Mouse (Mus musculus): ENCODE measurements at regions not wholly inside any gene's neighbourhood (a gene's known extent, or its start where the extent isn't known, plus 50 kb on each side); places are given as distances from the start of the nearest gene placed in this dataset.

GRCm38 (mm10) chr17:4806051-4806450 is 188.1 kb upstream of the Arid1b start:
- no peak for DNase-seq (ENCODE audit: low spot score)

- DNase-seq (ENCODE audit: low spot score), result no peak
Measured at GRCm38 (mm10) chr17:4808926-4809325, 185.2 kb upstream of the Arid1b start.

- no peak for DNase-seq (ENCODE audit: low spot score)
Measured at GRCm38 (mm10) chr17:4813232-4813631, 180.9 kb upstream of the Arid1b start.

GRCm38 (mm10) chr17:4813666-4814065 is 180.5 kb upstream of the Arid1b start:
- no peak for DNase-seq (ENCODE audit: low spot score)

- DNase-seq (ENCODE audit: low spot score), result no peak
Measured at GRCm38 (mm10) chr17:4825221-4825895, 168.8 kb upstream of the Arid1b start.

- peak; percentile 81 for DNase-seq (ENCODE audit: low spot score)
Measured at GRCm38 (mm10) chr17:4834065-4834464, 160.1 kb upstream of the Arid1b start.

GRCm38 (mm10) chr17:4834571-4834970 is 159.6 kb upstream of the Arid1b start:
- DNase-seq (ENCODE audit: low spot score), result peak; percentile 59

- peak; percentile 41 for DNase-seq (ENCODE audit: low spot score)
Measured at GRCm38 (mm10) chr17:4835065-4835705, 158.9 kb upstream of the Arid1b start.

- DNase-seq (ENCODE audit: low spot score), result no peak
Measured at GRCm38 (mm10) chr17:4840123-4840522, 154.0 kb upstream of the Arid1b start.

GRCm38 (mm10) chr17:4858304-4858703 is 135.8 kb upstream of the Arid1b start:
- DNase-seq (ENCODE audit: low spot score), result no peak

GRCm38 (mm10) chr17:4864901-4865300 is 129.2 kb upstream of the Arid1b start:
- DNase-seq (ENCODE audit: low spot score), result no peak

- no peak for DNase-seq (ENCODE audit: low spot score)
Measured at GRCm38 (mm10) chr17:4865621-4866020, 128.5 kb upstream of the Arid1b start.

- DNase-seq (ENCODE audit: low spot score), result no peak
Measured at GRCm38 (mm10) chr17:4866026-4866896, 127.9 kb upstream of the Arid1b start.

- DNase-seq (ENCODE audit: low spot score), result no peak
Measured at GRCm38 (mm10) chr17:4867083-4867482, 127.0 kb upstream of the Arid1b start.

- DNase-seq (ENCODE audit: low spot score), result no peak
Measured at GRCm38 (mm10) chr17:4867754-4868445, 126.2 kb upstream of the Arid1b start.

GRCm38 (mm10) chr17:4868446-4868825 is 125.7 kb upstream of the Arid1b start:
- no peak for DNase-seq (ENCODE audit: low spot score)

GRCm38 (mm10) chr17:4868861-4869260 is 125.3 kb upstream of the Arid1b start:
- no peak for DNase-seq (ENCODE audit: low spot score)

- DNase-seq (ENCODE audit: low spot score), result no peak
Measured at GRCm38 (mm10) chr17:4871267-4871666, 122.9 kb upstream of the Arid1b start.

- DNase-seq (ENCODE audit: low spot score), result no peak
Measured at GRCm38 (mm10) chr17:4874459-4874858, 119.7 kb upstream of the Arid1b start.

GRCm38 (mm10) chr17:4875086-4876046 is 118.8 kb upstream of the Arid1b start:
- DNase-seq (ENCODE audit: low spot score), result no peak

GRCm38 (mm10) chr17:4876431-4876830 is 117.7 kb upstream of the Arid1b start:
- DNase-seq (ENCODE audit: low spot score), result no peak

All from MN1 (cell line).